Mouse (Mus musculus): Measurements from ENCODE around the gene Hist1h4b. TPM values are rescaled to one million over a fixed set of nuclear protein-coding genes. Genes with fewer than 3 reads are reported as not detected.
"Not testable (repeated sequence)": the region's sequence is repeated elsewhere in the genome, so short reads cannot be mapped to it uniquely, and the experiment has no call there.

Hist1h4b gene
- polyA plus RNA-seq, 1 experiment from 2014 or later: 1.8 TPM

DNA sequence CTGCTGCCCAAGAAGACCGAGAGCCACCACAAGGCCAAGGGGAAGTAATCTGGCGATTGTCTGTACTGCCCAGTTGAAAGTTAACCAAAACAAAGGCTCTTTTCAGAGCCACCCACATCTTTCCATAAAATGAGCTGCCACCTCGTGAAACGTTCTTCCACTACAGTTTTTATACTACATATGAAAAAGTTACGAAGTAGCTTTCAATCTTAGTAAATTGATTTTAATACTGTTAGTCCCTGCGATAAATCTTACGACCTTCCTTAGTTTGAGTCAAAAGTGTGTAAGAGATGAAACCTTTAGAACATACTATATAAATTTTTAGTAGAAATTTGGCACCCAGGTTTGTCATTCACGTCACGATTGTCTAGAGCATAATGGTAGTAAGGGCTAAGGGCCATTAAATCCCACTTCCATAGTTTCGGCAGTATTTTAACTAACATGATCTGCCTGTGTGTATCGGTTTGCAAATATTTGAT, 5.3 kb upstream of the Hist1h4b start:
- Histone ChIP-seq H3K9me3 (replicated peaks; ENCODE audit: control insufficient read depth, low read length, poor library complexity, severe bottlenecking) (no peaks in the 10 kb centered on the region), H3K9ac (ENCODE audit: low read depth, low read length) (peak overlapping the region; percentile 55), H3K4me3 (ENCODE audit: low read depth, low read length) (peak overlapping the region; percentile 45), H3K4me2 (ENCODE audit: low read length) (peak overlapping the region; percentile 77), H3K4me1 (ENCODE audit: control insufficient read depth, insufficient read depth, low read length) (peaks cover 19% of the 10 kb centered on the region), H3K27ac (ENCODE audit: low read length) (peak overlapping the region; percentile 90), H3K36me3 (ENCODE audit: control insufficient read depth, insufficient read depth, low read length) (no peaks in the 10 kb centered on the region), H3K27me3 (ENCODE audit: control insufficient read depth, insufficient read depth, low read depth, low read length) (no peaks in the 10 kb centered on the region)
- ATAC-seq: no peak
- under 1% methylated on average over 11 of the region's 11 CpGs for WGBS

DNA sequence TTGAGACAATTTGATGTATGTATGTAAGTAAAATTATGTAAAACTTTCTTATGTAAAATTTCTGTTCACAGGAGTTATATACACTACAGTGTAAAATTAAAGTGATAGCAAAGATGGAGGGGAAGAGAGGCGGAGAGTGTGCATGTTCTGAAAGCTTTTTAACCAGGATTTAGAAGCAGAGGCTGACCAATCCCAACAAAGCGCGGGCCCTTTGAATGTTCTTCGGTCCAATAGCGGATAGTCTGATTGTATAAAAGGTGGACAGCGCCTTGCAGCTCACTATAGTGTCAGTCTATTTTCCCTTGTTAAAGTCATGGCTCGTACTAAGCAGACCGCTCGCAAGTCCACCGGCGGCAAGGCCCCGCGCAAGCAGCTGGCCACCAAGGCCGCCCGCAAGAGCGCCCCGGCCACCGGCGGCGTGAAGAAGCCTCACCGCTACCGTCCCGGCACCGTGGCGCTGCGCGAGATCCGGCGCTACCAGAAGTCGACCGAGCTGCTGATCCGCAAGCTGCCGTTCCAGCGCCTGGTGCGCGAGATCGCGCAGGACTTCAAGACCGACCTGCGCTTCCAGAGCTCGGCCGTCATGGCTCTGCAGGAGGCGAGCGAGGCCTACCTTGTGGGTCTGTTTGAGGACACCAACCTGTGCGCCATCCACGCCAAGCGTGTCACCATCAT, 4.6 kb upstream of the Hist1h4b start, which contains the start of gene Hist1h3b:
Gene Hist1h3b, plus strand, starts transcription at position 201 of the 675 bp plus-strand sequence.
- Histone ChIP-seq H3K4me1 (ENCODE audit: control insufficient read depth, insufficient read depth, low read length) (peaks cover 17% of the 10 kb centered on the region), H3K4me3 (ENCODE audit: low read depth, low read length) (peak within 1 kb of the TSS; percentile 45), H3K27ac (ENCODE audit: low read length) (peak within 1 kb of the TSS; percentile 90), H3K4me2 (ENCODE audit: low read length) (peak within 1 kb of the TSS; percentile 77), H3K9ac (ENCODE audit: low read depth, low read length) (peak within 1 kb of the TSS; percentile 57)
- peak; percentile 76 for ATAC-seq
- not testable (repeated sequence) for H3K36me3 ChIP-seq (ENCODE audit: control insufficient read depth, insufficient read depth, low read length); H3K9me3 ChIP-seq (replicated peaks; ENCODE audit: control insufficient read depth, low read length, poor library complexity, severe bottlenecking); H3K27me3 ChIP-seq (ENCODE audit: control insufficient read depth, insufficient read depth, low read depth, low read length)
- 0% methylated on average over 11 of the region's 47 CpGs for WGBS

DNA sequence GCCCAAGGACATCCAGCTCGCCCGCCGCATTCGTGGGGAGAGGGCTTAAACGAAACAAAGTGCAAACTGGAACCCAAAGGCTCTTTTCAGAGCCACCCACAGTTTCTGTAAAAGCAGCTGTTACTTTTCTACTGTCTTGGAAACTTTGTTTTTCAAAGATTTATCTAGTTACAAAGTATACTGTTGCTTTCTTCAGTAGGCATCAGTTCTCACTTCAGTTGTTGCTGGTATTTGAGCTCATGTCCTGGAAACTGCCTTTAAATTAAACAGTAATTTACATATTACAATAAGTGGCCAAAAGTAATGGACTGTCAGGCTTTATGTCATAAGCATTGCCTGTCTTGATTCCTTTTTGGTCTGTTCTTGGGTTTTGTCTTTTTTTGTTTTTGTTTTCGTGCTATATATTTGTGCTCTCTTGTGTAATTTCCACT, 4.1 kb upstream of the Hist1h4b start:
- H3K9ac ChIP-seq (ENCODE audit: low read depth, low read length): no peak overlapping the region
- WGBS: 3% methylated on average over 6 of the region's 6 CpGs
- H3K36me3 ChIP-seq (ENCODE audit: control insufficient read depth, insufficient read depth, low read length): no peaks in the 10 kb centered on the region
- H3K27me3 ChIP-seq (ENCODE audit: control insufficient read depth, insufficient read depth, low read depth, low read length): no peaks in the 10 kb centered on the region
- H3K4me2 ChIP-seq (ENCODE audit: low read length): peak overlapping the region; percentile 39
- no peaks in the 10 kb centered on the region for H3K9me3 ChIP-seq (replicated peaks; ENCODE audit: control insufficient read depth, low read length, poor library complexity, severe bottlenecking)
- H3K4me1 ChIP-seq (ENCODE audit: control insufficient read depth, insufficient read depth, low read length): peaks cover 17% of the 10 kb centered on the region
- H3K27ac ChIP-seq (ENCODE audit: low read length): no peak overlapping the region
- H3K4me3 ChIP-seq (ENCODE audit: low read depth, low read length): no peak overlapping the region
- no peak for ATAC-seq

DNA sequence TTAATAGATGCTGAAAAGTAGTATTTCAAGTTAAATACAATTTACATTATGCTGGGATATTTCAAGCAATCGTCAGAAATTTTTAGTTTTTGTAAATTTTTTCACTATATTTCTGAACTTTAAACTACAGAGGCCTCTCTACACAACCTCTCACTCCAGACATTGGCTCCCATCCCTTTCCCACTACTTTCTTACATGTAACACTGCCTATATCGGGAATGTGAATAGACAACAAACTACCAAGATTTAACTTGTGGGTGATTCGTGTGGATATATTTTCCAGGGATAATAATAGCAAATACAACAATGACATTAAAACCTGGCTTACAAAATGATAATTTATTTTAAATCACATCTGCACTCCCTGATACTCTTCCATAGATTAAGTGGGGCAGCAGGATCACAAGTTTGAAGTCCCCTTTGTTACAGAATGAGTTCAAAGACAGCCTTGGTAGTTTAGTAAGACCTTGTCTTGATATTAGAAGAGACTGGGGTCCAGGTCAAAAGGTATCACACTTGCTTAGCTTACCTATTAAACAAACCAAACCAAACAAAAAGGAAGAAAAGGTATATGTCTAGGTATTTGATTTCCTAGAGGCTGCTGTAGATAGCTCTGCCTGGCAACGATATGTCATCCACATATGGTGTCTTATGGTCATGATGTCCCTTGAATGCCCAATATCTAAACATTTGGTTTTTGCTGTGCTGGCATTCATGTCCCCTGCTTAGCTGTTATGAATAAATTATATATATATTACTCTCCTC, 3.3 kb upstream of the Hist1h4b start:
- no peaks in the 10 kb centered on the region for H3K36me3 ChIP-seq (ENCODE audit: control insufficient read depth, insufficient read depth, low read length)
- ATAC-seq: no peak
- no peak overlapping the region for H3K4me3 ChIP-seq (ENCODE audit: low read depth, low read length)
- no peak overlapping the region for H3K9ac ChIP-seq (ENCODE audit: low read depth, low read length)
- H3K9me3 ChIP-seq (replicated peaks; ENCODE audit: control insufficient read depth, low read length, poor library complexity, severe bottlenecking): no peaks in the 10 kb centered on the region
- no peak overlapping the region for H3K27ac ChIP-seq (ENCODE audit: low read length)
- H3K4me1 ChIP-seq (ENCODE audit: control insufficient read depth, insufficient read depth, low read length): peaks cover 14% of the 10 kb centered on the region
- no peaks in the 10 kb centered on the region for H3K27me3 ChIP-seq (ENCODE audit: control insufficient read depth, insufficient read depth, low read depth, low read length)
- WGBS: 59% methylated on average over 4 of the region's 4 CpGs
- no peak overlapping the region for H3K4me2 ChIP-seq (ENCODE audit: low read length)

DNA sequence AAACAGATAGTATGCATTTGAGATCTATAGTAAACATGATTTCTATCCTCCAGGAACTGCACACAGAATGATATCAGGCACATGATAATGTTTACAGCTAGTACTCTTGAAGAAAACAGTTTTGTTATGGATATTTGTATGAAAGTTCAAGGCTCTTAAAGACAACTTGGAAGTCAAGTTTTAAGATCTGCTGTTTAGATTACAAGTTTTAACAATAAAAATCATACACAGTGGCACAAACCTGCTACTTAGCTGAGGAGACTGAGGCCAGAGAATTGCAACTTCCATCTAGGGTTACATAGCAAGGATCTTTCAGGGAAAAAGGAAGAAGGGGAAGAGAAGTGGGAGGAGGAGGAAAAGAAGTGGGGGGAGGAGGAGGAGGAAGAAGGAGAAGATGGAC, 1.8 kb upstream of the Hist1h4b start:
- no peak for ATAC-seq
- Histone ChIP-seq H3K27me3 (ENCODE audit: control insufficient read depth, insufficient read depth, low read depth, low read length) (no peaks in the 10 kb centered on the region), H3K27ac (ENCODE audit: low read length) (no peak overlapping the region), H3K4me3 (ENCODE audit: low read depth, low read length) (no peak overlapping the region), H3K9me3 (replicated peaks; ENCODE audit: control insufficient read depth, low read length, poor library complexity, severe bottlenecking) (no peaks in the 10 kb centered on the region), H3K9ac (ENCODE audit: low read depth, low read length) (no peak overlapping the region), H3K36me3 (ENCODE audit: control insufficient read depth, insufficient read depth, low read length) (no peaks in the 10 kb centered on the region), H3K4me1 (ENCODE audit: control insufficient read depth, insufficient read depth, low read length) (peaks cover 17% of the 10 kb centered on the region), H3K4me2 (ENCODE audit: low read length) (no peak overlapping the region)

DNA sequence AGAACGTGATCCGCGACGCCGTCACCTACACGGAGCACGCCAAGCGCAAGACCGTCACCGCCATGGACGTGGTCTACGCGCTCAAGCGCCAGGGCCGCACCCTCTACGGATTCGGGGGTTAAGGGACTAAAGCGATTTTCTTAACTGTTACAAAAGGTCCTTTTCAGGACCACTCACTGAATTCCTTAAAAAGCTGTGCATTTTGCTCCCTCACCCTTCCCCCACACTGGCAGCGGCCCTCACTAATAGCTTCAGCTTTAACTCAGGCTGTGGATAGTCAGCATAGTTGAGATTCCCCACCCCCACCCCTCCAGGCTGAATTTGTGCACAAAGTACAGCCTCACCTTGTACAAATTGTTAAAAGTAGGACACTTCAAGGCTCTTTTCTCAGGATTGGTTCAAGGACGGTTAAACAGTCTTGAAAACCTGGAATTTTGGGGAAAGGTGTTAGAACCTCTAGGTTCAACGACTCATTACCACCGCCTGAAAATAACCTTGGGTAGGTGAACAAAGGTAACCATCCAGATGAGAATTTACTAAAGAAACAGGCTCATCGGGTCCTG, 479 bp downstream of the Hist1h4b start:
- WGBS: under 1% methylated on average over 14 of the region's 23 CpGs
- no peak; the same call in 1 of the 2 replicates for ATAC-seq
- peak overlapping the region; percentile 71 for H3K4me2 ChIP-seq (ENCODE audit: low read length)
- H3K9ac ChIP-seq (ENCODE audit: low read depth, low read length): peak overlapping the region; percentile 23
- no peaks in the 10 kb centered on the region for H3K9me3 ChIP-seq (replicated peaks; ENCODE audit: control insufficient read depth, low read length, poor library complexity, severe bottlenecking)
- peak overlapping the region; percentile 77 for H3K27ac ChIP-seq (ENCODE audit: low read length)
- peak overlapping the region; percentile 43 for H3K4me3 ChIP-seq (ENCODE audit: low read depth, low read length)
- no peaks in the 10 kb centered on the region for H3K36me3 ChIP-seq (ENCODE audit: control insufficient read depth, insufficient read depth, low read length)
- no peaks in the 10 kb centered on the region for H3K27me3 ChIP-seq (ENCODE audit: control insufficient read depth, insufficient read depth, low read depth, low read length)
- H3K4me1 ChIP-seq (ENCODE audit: control insufficient read depth, insufficient read depth, low read length): peaks cover 17% of the 10 kb centered on the region

DNA sequence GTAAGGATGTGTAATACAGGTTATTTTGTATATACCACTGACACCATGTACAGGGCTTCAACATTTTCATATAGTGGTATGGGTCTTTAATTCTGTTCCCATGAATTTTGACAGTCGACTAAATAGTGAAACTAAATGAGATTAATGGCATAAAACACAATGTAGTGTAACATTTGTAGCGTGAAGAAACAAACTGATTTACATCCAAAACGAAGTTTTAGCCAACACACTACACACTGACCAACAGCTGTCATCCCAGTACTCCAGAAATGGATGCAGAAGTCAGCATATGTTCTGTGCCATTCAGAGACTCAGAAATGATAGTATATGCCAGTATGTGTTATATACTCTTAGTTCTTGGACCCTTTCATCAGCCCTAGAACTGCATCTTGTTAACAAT, 1.1 kb downstream of the Hist1h4b start:
- Histone ChIP-seq H3K27me3 (ENCODE audit: control insufficient read depth, insufficient read depth, low read depth, low read length) (no peaks in the 10 kb centered on the region), H3K9ac (ENCODE audit: low read depth, low read length) (no peak overlapping the region), H3K4me3 (ENCODE audit: low read depth, low read length) (no peak overlapping the region), H3K9me3 (replicated peaks; ENCODE audit: control insufficient read depth, low read length, poor library complexity, severe bottlenecking) (no peaks in the 10 kb centered on the region), H3K4me1 (ENCODE audit: control insufficient read depth, insufficient read depth, low read length) (peaks cover 17% of the 10 kb centered on the region), H3K36me3 (ENCODE audit: control insufficient read depth, insufficient read depth, low read length) (no peaks in the 10 kb centered on the region), H3K4me2 (ENCODE audit: low read length) (no peak overlapping the region), H3K27ac (ENCODE audit: low read length) (no peak overlapping the region)
- ATAC-seq: no peak
- WGBS: 48% methylated on average over 3 of the region's 3 CpGs

DNA sequence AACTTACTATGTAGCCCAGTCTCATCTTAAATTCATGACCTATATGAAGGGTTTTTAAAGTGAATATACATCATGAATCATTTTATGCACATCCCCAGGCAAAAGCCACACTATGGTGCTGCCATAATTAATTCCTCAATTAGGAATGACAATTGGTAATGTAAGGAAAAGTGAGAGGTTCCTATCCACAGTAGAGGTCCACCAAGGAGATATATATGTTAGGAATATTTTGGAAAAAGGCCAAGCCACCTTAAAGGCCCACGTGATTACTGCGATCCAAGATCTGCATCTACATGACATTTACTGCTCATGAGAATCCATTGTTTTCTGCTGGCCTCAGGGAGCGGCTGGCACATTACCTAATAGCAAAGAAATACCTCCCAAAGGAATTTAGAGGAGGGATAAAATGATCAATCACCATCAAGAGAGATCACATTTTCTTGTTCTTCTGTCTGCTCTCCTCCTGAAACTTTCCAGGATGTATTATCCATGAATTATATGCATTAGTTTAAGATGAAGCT, 2.5 kb downstream of the Hist1h4b start:
- 81% methylated on average over 3 of the region's 3 CpGs for WGBS
- H3K27ac ChIP-seq (ENCODE audit: low read length): no peak overlapping the region
- no peak overlapping the region for H3K4me3 ChIP-seq (ENCODE audit: low read depth, low read length)
- H3K4me1 ChIP-seq (ENCODE audit: control insufficient read depth, insufficient read depth, low read length): peaks cover 26% of the 10 kb centered on the region
- H3K27me3 ChIP-seq (ENCODE audit: control insufficient read depth, insufficient read depth, low read depth, low read length): no peaks in the 10 kb centered on the region
- H3K4me2 ChIP-seq (ENCODE audit: low read length): no peak overlapping the region
- ATAC-seq: no peak
- H3K9ac ChIP-seq (ENCODE audit: low read depth, low read length): no peak overlapping the region
- no peaks in the 10 kb centered on the region for H3K36me3 ChIP-seq (ENCODE audit: control insufficient read depth, insufficient read depth, low read length)
- H3K9me3 ChIP-seq (replicated peaks; ENCODE audit: control insufficient read depth, low read length, poor library complexity, severe bottlenecking): no peaks in the 10 kb centered on the region

DNA sequence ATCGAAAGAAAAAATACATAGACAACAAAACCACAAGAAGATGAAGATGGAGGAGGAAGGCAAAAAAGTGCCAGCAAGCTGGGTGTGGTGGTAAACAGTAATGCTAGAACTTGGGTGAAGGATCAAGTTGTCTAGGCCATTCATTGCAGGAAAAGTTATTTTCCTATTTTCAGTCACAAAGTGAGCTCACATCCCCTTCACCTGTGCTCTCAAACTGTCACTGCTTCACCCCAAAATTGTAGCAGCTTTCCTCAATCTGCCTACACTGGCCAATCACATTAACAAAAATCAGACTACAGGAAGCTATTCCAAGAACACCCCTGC, 3.1 kb downstream of the Hist1h4b start:
- Histone ChIP-seq H3K36me3 (ENCODE audit: control insufficient read depth, insufficient read depth, low read length) (no peaks in the 10 kb centered on the region), H3K4me3 (ENCODE audit: low read depth, low read length) (peak overlapping the region; percentile 44; the same call in 1 of the 2 replicates), H3K27me3 (ENCODE audit: control insufficient read depth, insufficient read depth, low read depth, low read length) (no peaks in the 10 kb centered on the region), H3K9me3 (replicated peaks; ENCODE audit: control insufficient read depth, low read length, poor library complexity, severe bottlenecking) (no peaks in the 10 kb centered on the region), H3K4me1 (ENCODE audit: control insufficient read depth, insufficient read depth, low read length) (peaks cover 30% of the 10 kb centered on the region), H3K9ac (ENCODE audit: low read depth, low read length) (no peak overlapping the region), H3K4me2 (ENCODE audit: low read length) (peak overlapping the region; percentile 82), H3K27ac (ENCODE audit: low read length) (peak overlapping the region; percentile 82; the same call in 1 of the 2 replicates)
- WGBS: 71% methylated on average over 1 of the region's 1 CpGs
- ATAC-seq: no peak
